Mouse (Mus musculus) heart, adult 11 months (tissue): ENCODE measurements around the gene Slc20a1.
A peak's percentile ranks its signal among the peaks of the same experiment; 100 is the strongest.

Source experiments
- DNase-seq: peaks from one replicate; pipeline ENCODE4 v3.0.0; 2022

The Slc20a1 gene

DNA sequence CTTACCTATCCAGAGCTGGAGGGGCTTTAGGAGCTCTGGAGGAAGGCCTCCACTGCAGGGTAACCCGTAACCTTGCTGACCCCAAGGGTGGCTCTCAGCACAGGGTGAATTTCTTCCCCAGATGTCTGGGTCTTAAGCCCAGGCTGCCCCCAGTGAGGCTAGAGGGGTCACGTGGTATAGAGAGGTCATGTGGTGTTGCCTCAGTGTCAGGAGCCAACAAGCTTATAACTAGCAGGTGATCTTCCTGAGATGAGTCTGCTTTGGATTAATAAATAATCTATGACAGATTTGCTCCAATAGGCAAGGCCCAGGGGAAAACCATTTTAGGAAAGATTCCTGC is 55.0 kb downstream of the Slc20a1 start:
- peak; percentile 60 for DNase-seq

DNA sequence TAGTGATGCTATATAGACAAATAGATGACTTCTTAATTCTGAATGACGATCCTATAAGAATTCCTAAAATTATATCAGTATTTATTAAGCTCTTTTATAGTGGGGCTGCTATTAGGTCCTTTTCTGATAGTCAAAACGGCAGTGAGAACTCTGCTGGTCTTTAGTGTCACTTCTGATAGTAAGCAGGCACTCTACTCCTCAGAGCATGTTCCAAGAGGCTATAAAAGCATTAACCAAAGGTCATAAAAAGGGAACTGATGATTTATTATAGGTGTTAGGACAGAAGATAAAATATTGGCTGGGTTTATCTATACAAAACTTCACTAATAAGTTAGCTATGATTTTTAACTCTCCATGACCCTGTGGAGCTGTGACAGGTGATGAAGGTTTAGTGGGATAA is 55.5 kb downstream of the Slc20a1 start:
- no peak for DNase-seq

DNA sequence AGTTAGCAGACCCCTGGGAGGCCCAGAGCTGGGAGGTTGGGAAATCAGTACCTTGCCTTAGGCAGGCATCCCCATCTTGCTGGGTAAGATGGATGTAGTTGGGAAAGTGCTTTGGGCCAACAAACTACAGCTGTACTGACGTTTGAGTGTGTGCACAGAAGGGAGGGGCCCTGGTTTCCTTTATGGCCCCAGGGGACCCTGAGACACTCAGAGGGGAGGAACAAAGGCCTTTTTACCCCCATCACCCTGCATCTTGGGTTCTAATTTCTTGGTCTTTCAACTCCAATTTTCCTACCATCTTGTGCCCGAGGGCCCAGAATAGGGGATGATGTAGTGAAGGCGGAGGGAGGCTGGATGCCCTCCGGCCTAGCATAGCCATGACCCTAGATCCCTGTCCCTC is 57.4 kb downstream of the Slc20a1 start:
- DNase-seq: peak; percentile 73

DNA sequence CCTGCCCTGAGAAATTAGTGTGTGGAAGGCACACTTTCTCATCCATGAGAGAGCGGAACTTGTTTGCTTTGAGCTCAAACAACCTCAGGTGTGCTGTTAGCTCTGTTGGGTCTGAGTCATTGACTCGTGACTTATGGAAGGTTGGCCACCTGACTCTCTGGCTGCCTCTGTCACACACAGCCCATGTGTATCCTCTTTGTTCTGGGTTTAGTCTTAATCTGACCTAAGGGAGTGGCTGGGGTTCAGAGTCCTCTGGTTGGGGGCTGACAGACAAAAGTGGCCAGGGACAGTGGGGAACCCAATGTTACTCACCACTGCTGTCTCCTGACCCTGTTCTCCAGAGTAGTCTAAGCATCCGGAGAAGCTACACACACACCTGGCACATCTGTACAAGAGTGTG is 59.5 kb downstream of the Slc20a1 start:
- peak; percentile 56 for DNase-seq

DNA sequence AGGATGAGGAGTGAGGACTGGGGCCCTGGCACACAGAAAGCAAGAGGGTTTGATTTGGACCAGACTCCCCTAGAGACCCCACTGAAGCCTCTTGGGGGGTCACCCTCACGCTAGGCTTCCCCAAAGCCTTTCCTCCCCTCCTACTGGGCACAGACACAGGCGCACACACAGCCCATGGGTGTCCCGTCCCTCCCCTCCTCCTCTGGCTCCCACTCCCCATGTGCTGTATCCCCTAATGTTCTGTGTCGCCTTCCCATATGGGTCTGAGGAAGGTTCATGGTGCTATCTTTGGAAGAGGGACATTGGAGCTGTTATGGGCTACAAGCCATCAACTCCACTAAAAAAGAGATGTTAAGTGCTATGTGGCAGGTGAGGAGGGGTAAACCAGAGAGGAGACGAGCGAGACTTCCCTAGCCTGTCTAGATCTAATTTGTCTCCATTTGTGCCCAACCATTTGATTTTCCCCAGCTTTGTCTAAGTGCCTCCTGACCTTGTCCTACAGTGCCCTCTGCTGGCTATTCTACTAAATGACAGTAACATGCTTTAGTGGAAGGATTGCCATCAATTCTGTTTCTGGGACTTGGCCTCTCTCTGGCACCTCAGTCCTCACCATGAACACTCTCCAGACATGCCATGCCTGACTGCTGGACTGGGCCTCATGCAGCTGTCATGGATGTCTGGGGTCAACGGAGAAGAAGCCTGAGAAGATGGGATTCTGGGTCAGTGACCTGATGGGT is 60.1 kb downstream of the Slc20a1 start:
- peak; percentile 89 for DNase-seq

DNA sequence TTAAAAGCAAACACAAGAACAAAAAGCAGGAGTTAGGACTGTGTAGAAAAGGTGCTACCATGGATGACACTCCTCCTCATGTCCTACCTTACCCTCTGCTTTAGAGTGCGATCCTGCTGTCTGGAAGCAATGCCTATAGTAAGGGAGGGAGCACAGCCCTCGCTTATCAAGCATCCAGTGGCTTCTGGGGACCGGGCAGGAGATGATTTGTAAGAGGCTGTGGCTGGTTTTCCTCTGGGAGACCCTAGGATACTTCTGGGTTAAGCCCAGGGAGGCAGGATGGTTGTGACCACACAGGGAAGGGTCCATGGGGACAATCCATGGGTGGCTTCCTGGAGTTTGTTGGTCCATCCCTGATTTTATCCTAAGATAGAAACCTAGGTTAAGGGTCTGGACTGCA is 62.1 kb downstream of the Slc20a1 start:
- DNase-seq: peak; percentile 70
